Mouse (Mus musculus) kidney, embryonic 14.5 days (tissue): ENCODE results near the gene 4930572O03Rik. TPM values are rescaled to one million over a fixed set of nuclear protein-coding genes. Genes with fewer than 3 reads are reported as not detected.
"Not testable (repeated sequence)": the region's sequence is repeated elsewhere in the genome, so short reads cannot be mapped to it uniquely, and the experiment has no call there.

Experiments used
- ATAC-seq: fragments of 200-750 bp; cut with Nextera tagmentation; 2 replicates; pipeline ENCODE4 v1.8.0; 2017; ENCODE audit warnings: moderate number of reproducible peaks, mild to moderate bottlenecking, moderate TSS enrichment, moderate library complexity; ENCODE audit not compliant: low FRiP score, low TSS enrichment
- H3K27ac ChIP-seq: fragments of 300-500 bp; sonication (generic); 2 replicates; pipeline ENCODE4 v1.5.1; 2014; ENCODE audit warnings: low read depth, mild to moderate bottlenecking, low read length, moderate library complexity, mixed read lengths
- H3K27me3 ChIP-seq: fragments of 300-500 bp; sonication (generic); 2 replicates; pipeline ENCODE4 v1.6.1; 2014; ENCODE audit warnings: mild to moderate bottlenecking, low read length; ENCODE audit not compliant: control insufficient read depth, insufficient read depth
- H3K36me3 ChIP-seq: fragments of 300-500 bp; sonication (generic); 2 replicates; pipeline ENCODE4 v1.6.1; 2014; ENCODE audit warnings: low read length, mixed read lengths; ENCODE audit not compliant: control insufficient read depth, insufficient read depth
- H3K4me1 ChIP-seq: fragments of 300-500 bp; sonication (generic); 2 replicates; pipeline ENCODE4 v1.6.1; 2014; ENCODE audit warnings: low read length, mixed read lengths; ENCODE audit not compliant: control insufficient read depth, insufficient read depth
- H3K4me2 ChIP-seq: fragments of 300-500 bp; sonication (generic); replicated peaks from 2 replicates; pipeline ENCODE4 v1.6.1; 2014; ENCODE audit warnings: low read depth, mild to moderate bottlenecking, low read length
- H3K4me3 ChIP-seq: fragments of 300-500 bp; sonication (generic); 2 replicates; pipeline ENCODE4 v1.5.1; 2014; ENCODE audit warnings: mild to moderate bottlenecking, low read length
- H3K9ac ChIP-seq: fragments of 300-500 bp; sonication (generic); 2 replicates; pipeline ENCODE4 v1.6.1; 2014; ENCODE audit warnings: low read depth, mild to moderate bottlenecking, low read length, moderate library complexity
- H3K9me3 ChIP-seq: fragments of 300-500 bp; sonication (generic); 2 replicates; pipeline ENCODE4 v1.6.1; 2016; ENCODE audit warnings: low read length; ENCODE audit not compliant: control insufficient read depth
- WGBS: fragments of 180-500 bp; shearing (Covaris S2); extraction: QIAGEN DNeasy Blood & Tissue Kit; methylation state at CpG from one replicate; pipeline ENCODE4 v1.1.7; 2014; 5-methylcytosine and 5-hydroxymethylcytosine counted together
- polyA plus RNA-seq: library from polyadenylated mRNA; unstranded; fragments of >200 nt; fragmentation: Nextera tagmentation; extraction: Ambion mirVana; gene quantifications from 2 replicates; pipeline ENCODE4 v1.2.1, GENCODE M21; 2014

Gene 4930572O03Rik
- polyA plus RNA-seq, 1 experiment from 2014 or later, result not detected

GRCm38 (mm10) chr5:15637637-15638036, 19.2 kb downstream of the 4930572O03Rik start:
- H3K4me3 ChIP-seq, ATAC-seq, H3K4me1 ChIP-seq, H3K27ac ChIP-seq, H3K36me3 ChIP-seq, H3K27me3 ChIP-seq, H3K9ac ChIP-seq, H3K4me2 ChIP-seq, H3K9me3 ChIP-seq: not testable (repeated sequence)
- 64% methylated on average over 2 of the region's 2 CpGs for WGBS

DNA sequence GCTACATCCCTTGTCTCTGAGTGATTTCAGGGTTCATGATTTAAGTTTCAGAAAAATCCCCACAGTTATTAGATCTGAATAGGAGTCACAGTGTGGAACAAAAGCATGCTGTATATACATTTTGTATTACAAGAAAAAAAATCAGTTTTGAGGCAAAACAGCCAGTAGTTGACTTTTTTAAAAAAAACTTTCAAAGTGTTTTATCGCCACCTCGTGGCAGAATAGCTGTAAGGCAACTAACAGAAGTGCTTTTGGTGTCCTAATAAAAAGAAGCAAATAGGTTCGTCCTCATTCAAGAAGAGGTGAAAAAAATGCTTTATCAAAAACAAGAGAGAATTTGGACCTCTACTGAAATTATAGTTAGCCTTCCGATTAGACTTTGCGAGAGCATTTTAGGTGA, 26.8 kb downstream of the 4930572O03Rik start:
- H3K27me3 ChIP-seq, H3K4me2 ChIP-seq, ATAC-seq, H3K9me3 ChIP-seq, H3K36me3 ChIP-seq, H3K4me3 ChIP-seq, H3K4me1 ChIP-seq, H3K27ac ChIP-seq, H3K9ac ChIP-seq: not testable (repeated sequence)
- 30% methylated on average over 5 of the region's 5 CpGs for WGBS

- H3K4me2 ChIP-seq, H3K27me3 ChIP-seq, H3K27ac ChIP-seq, H3K4me3 ChIP-seq, H3K9me3 ChIP-seq, H3K36me3 ChIP-seq, H3K9ac ChIP-seq, H3K4me1 ChIP-seq, ATAC-seq: not testable (repeated sequence)
- WGBS, result 30% methylated on average over 1 of the region's 1 CpGs
Measured at GRCm38 (mm10) chr5:15628136-15628535, 28.7 kb downstream of the 4930572O03Rik start.

DNA sequence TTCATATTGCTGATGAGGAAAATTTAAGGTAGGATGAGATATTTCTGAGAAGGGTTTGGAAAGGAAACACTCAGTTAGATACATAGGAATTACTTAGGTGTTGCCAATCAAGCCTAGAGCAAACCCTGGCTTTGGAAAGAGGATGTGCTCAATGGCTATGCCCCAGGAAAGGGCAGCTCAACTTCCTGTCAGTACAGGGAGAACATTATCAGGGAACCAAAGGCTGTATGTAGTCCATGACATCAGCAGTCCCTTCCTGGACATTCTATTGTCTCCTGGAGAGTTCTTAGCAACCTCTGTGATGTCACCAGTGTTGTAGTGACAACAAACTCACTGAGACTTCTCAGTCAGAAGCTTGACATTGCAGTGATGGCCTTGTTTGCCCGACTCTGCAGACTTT, 38.1 kb downstream of the 4930572O03Rik start, which contains the start of gene Speer4d:
Gene Speer4d, plus strand, starts transcription at position 301 of the 400 bp plus-strand sequence.
- 62% methylated on average over 1 of the region's 1 CpGs for WGBS
- ATAC-seq, H3K4me2 ChIP-seq, H3K9ac ChIP-seq, H3K4me3 ChIP-seq, H3K4me1 ChIP-seq, H3K36me3 ChIP-seq, H3K9me3 ChIP-seq, H3K27ac ChIP-seq, H3K27me3 ChIP-seq: not testable (repeated sequence)

DNA sequence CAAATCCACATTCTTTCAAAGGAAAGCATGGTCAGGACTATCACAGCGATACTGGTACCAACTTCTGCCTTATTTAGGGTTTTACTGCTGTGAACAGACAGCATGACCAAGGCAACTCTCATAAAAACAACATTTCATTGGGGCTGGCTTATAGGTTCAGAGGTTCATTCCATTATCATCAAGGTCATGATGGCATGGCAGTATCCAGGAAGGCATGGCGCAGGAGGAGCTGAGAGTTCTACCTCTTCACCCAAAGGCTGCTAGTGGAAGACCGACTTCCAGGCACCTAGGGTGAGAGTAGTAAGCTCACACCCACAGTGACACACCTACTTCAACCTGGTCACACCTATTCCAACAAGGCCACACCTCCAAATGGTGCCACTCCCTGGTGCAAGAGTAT, 40.7 kb downstream of the 4930572O03Rik start:
- WGBS, result 84% methylated on average over 3 of the region's 3 CpGs
- H3K4me2 ChIP-seq, H3K9ac ChIP-seq, H3K36me3 ChIP-seq, H3K27ac ChIP-seq, H3K4me1 ChIP-seq, H3K27me3 ChIP-seq, H3K4me3 ChIP-seq, ATAC-seq, H3K9me3 ChIP-seq: not testable (repeated sequence)

DNA sequence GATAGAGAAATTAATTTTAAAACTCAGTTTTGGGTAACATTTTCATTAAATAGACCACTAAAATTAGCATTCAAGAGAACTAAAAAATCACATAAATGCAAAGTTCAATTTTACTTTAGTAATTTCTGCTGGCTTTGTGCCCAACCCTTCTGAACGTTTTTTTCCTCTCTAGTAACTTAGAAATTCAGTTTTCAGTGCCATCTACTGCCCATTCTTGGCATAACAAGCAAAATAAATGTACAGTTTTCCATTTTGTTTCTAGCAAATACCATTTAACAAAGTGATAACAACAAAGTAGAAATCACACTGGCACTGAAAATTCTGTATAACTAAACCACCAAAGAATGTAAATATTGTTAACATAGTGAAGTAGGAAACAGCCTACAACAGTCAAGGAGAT, 46.2 kb downstream of the 4930572O03Rik start:
- 5% methylated on average over 1 of the region's 1 CpGs for WGBS

DNA sequence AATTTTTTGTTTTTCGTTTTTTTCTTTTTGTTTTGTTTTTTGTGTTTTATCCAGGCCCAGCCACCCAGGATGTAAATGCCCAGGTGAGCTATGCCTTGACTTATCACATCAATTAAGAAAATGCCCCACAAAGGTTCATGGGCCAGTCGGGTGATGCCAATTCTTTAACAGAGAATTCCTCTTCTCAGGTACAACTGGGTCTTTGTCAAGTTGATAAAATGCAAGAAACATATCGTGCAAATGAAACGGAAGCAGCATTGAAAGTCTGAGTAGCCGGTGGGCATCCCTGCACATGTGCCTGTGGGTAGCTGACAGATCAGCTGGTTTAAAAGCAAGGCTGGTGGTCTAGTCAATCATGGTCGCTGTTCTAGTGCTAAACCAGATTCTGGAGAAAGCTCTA, 50.2 kb downstream of the 4930572O03Rik start:
- WGBS, result 70% methylated on average over 6 of the region's 6 CpGs
- 0 out of 2 replicates have a peak, but pooled peaks have one; percentile 60 for ATAC-seq

More for the DNA sequence above, 46.2 kb downstream of the 4930572O03Rik start:
- H3K36me3 ChIP-seq, H3K9me3 ChIP-seq, H3K27me3 ChIP-seq, H3K27ac ChIP-seq, H3K4me2 ChIP-seq, H3K4me1 ChIP-seq, H3K9ac ChIP-seq, H3K4me3 ChIP-seq, ATAC-seq: not testable (repeated sequence)

DNA sequence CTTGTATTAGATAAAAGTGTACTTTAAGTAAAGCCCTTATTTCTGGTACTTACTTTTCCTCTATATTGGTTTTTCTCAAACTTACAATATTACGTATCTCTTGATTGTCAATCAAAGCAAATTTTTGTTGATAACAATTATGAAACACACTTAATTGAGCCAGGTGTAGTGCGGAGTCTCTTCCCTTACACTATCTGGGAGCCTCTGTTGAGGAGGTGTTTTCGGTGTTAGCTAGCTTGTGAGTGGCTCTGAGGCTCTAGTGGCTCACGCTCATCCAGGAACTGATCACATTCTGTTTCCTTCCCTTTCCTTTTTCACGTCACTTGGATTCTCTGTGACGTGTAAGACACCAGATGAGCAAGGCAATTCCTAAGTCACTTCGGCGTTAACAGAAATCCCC, 53.3 kb downstream of the 4930572O03Rik start:
- H3K4me2 ChIP-seq, ATAC-seq, H3K36me3 ChIP-seq, H3K27ac ChIP-seq, H3K4me1 ChIP-seq, H3K27me3 ChIP-seq, H3K4me3 ChIP-seq, H3K9ac ChIP-seq: not testable (repeated sequence)
- H3K9me3 ChIP-seq, result peaks cover 13% of the 10 kb centered on the region
- WGBS, result 77% methylated on average over 8 of the region's 8 CpGs

More for the DNA sequence above, 50.2 kb downstream of the 4930572O03Rik start:
- H3K27me3 ChIP-seq, H3K36me3 ChIP-seq, H3K9me3 ChIP-seq, H3K4me1 ChIP-seq, H3K4me2 ChIP-seq, H3K4me3 ChIP-seq, H3K9ac ChIP-seq, H3K27ac ChIP-seq: not testable (repeated sequence)

- 53% methylated on average over 2 of the region's 2 CpGs for WGBS
- H3K9ac ChIP-seq, H3K27me3 ChIP-seq, H3K4me3 ChIP-seq, H3K27ac ChIP-seq, H3K36me3 ChIP-seq, ATAC-seq, H3K4me1 ChIP-seq, H3K4me2 ChIP-seq: not testable (repeated sequence)
- peaks cover 13% of the 10 kb centered on the region for H3K9me3 ChIP-seq
Measured at GRCm38 (mm10) chr5:15603008-15603407, 53.9 kb downstream of the 4930572O03Rik start.
